Mouse (Mus musculus): ENCODE measurements at regions not wholly inside any gene's neighbourhood (a gene's known extent, or its start where the extent isn't known, plus 50 kb on each side); places are given as distances from the start of the nearest gene placed in this dataset.

DNA sequence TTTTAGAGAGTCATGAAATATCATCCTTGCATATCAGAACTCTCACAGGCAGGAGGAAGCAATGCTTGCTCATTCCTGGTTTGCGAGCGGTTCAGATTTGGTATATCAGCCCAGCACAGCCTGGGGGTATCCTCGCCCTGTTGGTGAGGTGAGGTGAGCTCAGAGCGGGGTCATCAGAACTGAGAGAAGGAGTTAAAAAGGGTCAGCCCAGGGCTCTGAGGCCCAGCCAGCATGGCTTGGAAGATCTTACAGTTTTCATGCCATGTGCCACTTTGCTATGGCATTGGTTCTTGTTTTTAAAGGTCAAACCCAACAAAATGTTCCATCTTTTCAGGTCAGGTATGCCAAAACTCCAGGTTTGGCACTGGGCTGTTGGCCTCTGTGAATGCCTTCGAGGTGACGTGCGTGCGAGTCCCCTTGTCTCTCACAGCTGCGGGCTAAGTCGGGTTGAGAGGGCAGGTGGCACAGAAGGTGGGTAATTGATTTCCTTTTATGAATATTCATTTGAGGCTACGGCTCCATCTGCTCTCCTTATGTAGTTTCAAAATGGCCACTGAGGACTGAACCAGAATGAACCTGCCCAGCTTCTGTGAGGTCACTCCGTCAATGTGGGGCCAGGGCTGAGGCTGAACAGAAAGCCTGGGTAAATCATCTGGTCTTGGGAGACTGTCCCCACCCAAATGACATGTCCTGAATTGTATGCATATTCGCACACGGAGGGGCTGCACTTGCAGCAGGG lies 86.3 kb downstream of the Hhipl2 start:
- DNase-seq (ENCODE audit: low spot score) = no peak

DNA sequence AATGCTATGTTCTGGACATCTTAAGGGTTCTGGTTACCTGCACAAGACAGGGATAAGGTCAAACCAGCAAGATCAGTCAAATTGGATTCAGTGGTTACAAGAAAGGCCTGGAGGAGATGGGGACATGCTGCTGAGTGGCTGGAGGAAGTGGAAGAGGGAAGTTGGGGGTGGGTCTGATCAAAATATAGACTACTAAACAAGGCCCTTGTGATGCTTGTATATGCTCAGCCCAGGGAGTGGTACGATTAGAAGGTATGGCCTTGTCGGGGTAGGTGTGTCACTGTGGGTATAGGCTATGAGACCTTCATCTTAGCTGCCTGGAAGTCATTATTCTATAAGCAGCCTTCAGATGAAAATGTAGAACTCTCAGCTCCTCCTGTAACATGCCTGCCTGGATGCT lies 89.9 kb downstream of the Hhipl2 start:
- no peak for DNase-seq (ENCODE audit: low spot score)

DNA sequence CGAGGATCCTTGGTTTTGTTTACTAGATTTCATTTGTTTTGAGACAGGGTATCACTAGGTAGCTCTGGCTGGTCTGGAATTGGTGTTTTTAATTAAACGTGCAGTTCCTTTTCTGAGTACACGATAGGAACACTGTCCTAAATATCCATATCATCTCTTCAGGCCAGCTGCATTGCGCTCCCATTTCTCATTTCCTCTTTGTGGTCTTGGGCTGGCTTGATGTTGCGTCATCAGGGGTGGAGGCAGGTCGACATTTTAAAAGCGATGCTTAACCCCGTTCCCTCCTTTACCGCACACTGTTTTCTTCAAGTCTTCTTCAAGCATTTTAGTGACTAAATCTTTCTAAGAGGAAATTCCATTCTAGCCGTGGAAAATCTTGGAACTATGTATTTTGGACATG lies 92.7 kb downstream of the Hhipl2 start:
- peak; percentile 17 for DNase-seq (ENCODE audit: low spot score)

DNA sequence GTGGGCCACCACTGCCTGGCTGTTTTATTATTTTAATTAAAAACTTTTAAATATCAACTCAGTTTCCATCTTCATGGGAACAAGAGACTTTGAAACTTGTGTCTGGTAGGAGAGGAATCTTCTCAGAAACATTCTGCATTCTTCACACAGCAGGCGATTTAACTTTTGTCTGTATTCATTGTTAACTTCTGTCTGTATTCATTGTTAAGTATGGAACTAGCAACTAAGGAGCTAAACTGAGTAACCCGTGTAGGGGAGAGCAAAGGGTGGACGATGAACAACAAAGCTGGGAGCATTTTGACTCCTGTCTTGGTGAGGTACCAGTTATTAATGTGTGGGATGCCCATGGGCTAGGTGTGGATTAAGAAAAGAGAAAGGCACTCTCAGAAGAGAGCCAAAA lies 95.9 kb downstream of the Hhipl2 start:
- DNase-seq (ENCODE audit: low spot score) = no peak

DNA sequence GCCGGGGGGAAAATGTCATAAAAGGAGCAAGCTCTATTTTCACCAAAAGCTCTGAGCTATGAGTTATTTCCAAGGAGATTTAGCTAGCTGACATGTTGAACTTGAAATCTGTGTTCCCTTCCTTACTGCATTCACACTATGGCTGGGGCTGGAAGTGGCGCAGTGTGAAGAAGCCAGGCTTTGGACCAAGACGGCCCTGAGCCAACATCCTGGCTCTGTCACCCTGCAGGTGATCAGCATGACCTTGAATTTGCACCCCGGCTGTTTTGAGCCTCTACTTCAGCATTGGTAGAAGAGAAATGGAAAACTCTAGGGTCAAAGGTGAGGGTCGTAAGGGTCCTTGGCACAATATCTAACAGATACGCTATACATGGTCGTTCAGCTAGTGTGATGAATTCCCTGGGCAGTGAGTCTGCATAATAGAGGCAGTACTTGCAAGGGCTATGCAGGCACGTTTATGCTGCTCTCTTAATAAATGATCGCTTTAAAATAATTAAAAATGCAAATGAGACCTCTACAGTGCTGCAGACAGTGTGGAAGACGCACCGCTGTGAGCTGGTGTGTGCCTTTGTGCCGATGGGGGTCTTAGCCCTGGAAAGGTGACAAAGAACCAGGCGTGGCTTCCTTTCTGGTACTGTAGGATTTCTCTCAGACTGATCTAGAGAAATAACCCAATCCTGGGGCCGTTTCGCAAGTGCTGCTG lies 96.4 kb downstream of the Hhipl2 start:
- no peak for DNase-seq (ENCODE audit: low spot score)

DNA sequence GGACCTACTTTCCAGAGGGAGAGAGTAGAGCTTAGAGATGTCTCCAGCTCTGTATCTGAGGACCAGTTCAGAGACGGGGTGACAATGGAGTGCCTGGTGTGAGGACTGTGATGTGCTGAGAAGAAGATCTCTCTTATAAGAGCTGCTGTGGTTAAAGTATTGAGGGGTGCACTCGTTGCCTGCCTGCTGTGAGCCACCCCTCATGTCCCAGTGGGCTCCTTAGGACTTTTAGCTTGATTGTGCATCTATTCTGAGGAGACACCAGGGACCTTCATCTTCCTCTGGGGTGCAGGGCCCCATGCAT lies 96.9 kb downstream of the Hhipl2 start:
- DNase-seq (ENCODE audit: low spot score) = no peak

DNA sequence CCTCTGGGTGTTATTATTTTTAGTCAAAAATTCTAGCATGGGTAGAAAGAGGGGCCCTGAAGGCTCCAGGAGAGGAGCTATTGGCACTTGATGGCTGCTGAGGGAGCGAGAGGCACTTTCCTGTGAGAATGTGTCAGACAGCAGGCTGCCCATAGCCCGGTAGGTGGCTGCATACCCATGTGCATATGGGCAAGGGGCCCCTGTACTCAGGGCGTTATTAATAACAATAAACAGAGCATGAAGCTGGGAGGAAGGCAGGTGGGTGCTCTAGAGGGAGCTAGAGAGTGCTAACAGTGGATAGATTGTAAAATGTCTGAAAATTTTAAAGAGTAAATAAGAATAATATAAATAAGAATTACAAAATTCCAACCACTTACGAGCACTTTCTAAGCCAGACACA lies 98.2 kb downstream of the Hhipl2 start:
- no peak for DNase-seq (ENCODE audit: low spot score)

DNA sequence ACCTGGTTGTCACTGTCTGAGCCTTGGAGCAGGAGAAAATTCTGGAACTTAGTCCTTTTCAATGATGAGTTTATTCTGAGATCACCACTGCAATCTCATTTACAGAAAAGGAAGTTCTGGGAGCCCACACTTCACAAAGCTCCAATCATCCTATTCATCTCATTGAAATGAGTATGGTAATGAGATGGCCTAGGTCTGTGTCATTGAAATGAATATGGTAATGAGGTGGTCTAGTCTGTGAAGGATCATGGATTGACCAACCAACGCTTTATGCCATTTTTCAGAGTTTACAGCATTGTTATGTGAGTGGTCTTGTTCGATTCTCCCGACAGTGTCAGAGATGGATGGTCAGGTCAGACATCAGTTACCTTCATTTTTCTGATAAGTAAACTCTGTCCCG lies 99.2 kb downstream of the Hhipl2 start:
- DNase-seq (ENCODE audit: low spot score) = no peak

DNA sequence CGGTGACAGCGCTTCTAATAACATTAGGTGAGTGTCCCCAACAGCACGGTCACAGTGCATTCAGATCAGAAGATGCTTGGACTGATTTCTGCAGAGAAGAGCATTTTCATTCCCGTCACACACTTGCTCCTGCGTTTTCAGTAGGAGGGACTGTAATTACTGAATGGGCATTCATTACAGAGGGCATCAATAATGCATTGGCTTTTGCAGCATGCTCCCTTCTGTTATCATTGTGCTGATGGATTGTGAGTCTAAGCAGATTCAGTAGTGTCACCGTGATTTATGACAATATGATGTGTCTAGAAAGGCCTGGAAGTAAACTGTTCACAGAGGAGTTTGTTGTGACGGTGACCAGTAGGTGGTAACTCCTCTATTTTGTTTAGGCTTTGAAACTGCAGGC lies 103.6 kb downstream of the Hhipl2 start:
- no peak for DNase-seq (ENCODE audit: low spot score)

DNA sequence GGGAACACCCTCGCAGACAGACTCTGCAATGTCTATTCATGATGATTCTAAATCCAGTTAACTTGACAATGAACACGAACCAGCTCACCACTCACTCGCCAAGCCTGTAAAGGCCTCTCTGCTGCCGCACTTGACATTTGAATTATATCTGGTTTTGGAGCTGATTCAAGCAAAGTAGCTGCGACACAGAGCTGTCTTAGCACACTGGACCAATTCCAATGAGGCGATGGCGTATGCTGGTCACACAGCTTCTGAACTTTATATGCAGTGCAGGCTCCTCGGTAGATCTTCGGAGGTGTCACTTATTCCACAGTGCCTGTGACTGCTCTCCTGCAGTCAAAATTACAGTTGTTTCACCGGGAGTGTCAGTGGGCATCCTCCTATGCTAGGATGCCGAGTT lies 115.4 kb downstream of the Hhipl2 start:
- no peak for DNase-seq (ENCODE audit: low spot score)

DNA sequence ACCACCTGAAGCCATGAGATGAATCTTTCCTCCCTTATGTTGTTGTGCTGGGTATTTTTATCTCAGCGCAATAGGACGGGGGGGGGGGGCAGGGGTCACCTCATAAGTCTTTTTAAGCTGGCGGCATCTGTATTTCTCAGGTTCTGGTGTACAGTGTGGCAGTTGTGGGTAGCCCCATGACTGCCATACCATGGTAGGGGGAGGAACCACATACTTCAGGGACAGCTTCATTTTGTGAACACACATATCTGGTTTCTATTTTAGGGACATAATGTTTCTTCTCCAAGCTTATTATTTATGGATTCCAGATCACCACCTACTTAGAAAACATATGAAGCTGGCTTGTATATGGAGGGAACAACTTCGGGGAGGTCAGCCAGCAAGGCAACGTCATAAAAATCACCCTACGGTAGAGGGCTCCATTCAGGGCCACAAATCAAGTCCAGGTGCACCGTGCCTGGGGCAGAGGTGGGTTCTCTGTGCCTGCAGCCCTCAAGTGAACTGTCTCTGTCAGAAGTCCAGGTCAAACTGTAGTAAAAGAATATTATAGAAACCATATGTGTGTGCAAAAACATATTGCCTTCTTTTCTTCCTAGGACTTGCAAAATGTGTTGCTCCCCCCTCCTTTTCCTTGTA lies 130.9 kb downstream of the Hhipl2 start:
- no peak for DNase-seq (ENCODE audit: low spot score)

DNA sequence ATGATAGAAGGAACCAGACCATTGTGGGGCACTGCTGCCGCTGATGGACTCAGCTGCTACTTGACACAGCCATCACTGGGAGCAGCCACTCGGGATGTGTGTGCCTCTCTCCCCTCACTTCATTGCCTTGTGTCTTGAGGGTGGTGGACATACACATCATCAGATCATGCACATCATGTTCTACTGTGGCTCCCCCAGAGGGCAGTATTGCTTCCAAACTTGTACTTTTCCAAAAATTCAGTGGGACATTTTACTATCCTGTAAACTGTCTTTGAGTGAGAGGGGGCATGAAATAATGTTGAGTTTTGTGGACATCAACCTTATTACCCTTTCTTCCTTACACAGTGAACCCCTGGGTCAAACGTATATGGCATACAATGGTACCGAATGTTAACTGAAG lies 134.6 kb downstream of the Hhipl2 start:
- no peak for DNase-seq (ENCODE audit: low spot score)

DNA sequence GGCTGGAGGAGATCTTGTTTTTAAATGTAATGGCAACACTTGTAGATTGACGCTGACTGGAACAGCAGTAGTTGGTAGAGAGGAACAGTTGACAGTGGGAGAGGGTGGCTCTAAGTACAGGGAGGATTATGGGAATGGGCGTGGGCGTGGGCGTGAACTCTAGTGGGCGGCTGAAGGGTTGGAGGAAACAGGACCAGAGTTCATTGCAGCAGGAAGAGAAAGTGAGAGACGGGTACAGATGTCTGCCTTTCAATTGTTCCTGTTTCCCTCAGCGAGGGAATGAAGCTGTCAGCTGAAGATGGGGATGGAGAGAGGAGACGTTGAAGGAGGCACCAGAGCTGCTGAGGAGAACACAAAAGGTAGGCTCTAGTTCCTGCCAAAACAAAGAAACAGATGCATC lies 135.2 kb downstream of the Hhipl2 start:
- no peak for DNase-seq (ENCODE audit: low spot score)

DNA sequence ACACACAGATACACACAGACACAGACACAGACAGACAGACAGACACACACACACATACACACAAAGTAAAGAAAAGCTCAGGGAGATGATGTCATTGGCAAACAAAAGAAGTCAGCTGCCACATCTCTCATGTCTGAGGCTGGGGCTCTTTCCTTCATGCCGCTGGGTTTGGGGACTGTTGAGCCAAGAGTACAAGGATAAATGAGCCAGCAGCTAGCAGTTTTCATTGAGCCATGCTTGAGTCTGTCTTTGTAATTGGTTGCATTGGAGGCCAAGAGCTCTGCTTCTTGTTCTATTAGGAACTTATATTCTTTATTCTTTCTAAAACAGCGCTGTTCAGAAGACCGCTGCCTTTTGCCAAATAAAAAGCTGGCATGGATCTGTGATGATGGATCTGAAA lies 144.8 kb downstream of the Hhipl2 start:
- DNase-seq (ENCODE audit: low spot score) = no peak

DNA sequence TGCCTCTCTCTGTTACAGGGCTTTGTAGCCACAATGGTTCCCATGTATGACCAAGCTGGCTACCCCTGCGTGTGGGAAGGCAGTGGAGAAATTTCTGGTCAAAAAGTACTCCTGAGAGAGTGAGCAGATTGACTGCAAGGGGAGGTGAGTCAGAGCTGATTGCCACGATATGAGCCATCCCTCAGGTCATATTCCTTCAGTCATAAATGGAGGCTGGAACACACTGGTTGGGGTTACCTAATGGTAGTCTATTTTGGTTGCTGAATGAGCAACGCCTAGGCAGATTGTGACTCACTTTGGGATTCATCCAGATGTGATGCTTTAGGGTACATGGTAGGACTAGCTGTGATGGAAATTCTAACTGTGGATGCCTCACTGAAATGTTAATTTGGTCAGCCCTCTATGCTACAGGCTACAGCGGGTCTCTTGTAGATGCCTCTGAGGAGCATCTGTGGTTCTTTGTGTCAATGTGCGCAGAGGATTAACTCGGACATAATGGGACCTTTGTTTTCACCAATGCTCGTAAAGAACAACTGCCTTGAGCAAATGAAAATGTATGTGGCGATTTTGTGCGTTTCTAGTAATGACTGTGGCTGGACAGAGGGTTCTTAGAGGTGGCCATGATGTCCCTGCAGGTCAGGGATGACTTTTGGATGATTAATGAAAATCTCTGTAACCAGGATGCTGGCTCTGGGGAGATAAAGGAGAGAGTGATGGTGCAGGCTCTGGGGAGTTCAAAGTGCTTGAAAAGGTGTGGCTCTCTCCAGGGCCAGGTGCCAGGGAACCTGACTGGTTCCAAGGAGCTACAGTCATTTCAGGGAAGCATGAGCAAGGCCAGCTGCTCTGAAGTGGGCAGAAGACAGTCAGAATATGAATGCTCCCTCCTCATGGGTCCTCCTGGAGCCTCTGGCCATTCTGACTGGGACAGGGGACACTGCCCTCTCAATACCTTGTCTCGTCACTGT lies 155.9 kb downstream of the Hhipl2 start:
- DNase-seq (ENCODE audit: low spot score) = peak; percentile 2

DNA sequence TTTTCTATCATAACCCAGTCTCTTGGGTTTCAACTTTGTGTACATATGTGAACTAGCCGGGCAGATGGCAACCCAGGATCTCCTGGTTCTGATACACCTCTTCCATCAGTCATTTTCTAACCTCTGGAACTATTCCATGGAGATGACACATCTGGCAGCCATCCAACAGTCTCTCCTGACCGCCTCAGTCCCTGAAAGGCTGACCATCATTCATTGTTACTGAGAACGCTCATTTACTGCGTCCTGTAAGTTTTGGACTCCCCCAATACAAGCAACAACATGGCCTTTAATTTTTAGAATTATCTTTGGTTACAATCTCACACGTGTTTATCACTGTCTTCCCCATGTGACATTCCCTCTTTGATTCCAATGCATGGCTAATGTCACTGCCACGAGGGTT lies 166.8 kb downstream of the Hhipl2 start:
- DNase-seq (ENCODE audit: low spot score) = no peak

DNA sequence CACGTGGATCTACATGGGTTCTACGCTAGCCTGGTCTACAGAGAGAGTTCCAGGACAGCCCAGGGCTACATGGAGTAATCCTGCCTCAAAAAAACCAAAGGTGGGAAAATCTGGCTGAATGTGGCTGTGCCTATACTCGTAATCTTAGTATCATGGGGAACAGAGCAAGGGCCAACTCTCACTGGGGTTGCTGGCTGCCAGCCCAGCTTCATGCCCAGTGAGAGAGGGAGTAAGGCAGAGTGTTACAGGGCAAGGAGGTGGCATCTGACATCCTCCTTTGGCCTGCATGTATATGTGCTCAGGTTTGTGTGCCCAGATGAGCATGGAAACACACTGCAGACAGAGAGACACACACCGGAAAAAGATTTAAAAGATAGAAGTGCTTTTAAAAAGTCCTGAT lies 168.4 kb downstream of the Hhipl2 start:
- DNase-seq (ENCODE audit: low spot score) = no peak

DNA sequence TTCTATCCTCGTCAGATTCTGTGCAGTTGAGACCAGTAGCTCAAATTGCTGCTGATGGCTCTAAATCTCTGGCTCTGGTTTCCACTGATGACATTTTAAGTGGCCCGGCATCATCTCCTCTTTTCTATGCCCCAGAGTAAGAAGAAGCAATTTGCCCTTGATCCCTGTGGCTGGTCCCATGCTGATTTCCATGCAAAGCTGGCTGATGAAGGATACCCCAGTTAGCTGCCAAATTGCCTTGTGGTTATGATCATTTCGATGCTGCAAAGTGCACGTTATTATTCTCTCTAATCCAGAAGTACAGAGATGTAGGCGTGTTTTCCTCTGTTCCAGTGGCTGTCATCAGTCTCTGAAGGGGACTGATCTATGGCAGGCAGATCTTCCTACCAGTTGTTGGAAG lies 177.3 kb downstream of the Hhipl2 start:
- no peak for DNase-seq (ENCODE audit: low spot score)

DNA sequence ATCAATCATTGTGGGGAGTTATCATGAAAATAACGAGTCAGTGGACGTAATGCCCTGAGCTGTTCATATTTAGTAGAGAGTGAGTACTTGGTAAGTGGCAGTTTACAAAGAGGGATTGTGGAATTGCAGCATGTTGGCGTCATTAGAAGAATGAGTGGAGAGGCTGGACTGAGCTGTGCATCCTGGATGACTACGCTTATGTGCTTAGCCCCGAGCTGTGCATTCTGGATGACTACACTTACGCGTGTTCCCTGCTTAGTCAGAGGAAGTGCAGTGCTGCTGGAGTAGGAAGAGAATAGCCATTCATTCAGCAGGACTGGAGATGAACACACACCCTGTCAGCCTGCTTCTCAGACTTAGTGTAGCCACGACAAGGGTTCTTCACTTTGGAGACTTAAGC lies 182.5 kb downstream of the Hhipl2 start:
- DNase-seq (ENCODE audit: low spot score) = no peak

DNA sequence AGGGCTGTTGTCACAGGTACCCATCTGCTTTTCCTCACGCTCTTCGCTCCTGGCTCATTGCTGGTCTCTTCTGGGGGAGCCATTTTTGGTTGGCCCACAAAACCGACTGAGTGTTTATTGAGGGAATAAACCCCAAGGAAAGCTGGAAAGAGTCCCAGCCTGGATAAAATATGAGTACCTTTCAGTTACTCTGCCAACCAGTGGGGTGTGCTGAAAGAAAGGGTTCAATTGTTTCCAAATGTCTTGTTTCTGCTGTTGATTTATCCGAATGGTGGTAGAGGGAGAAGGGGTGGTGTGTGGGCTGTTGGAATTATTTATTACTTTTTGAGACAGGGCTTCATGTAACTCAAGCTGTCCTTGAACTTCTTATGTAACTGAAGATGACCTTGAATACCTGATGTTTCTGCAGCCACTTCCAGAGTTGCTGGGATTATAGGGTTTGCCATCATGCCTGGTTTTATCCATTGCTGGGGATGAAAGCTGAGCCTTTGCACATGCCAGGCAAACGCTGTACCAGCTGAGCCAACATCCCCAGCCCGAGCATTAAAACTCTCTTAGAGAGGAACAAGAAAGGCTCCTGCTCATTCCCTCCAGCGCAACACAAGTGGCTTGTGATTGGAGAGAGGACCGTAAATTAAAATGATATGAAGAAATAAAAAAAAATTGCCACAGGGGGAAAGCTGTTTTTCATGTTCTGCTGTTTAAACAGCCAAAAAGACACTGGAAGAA lies 194.1 kb downstream of the Hhipl2 start:
- DNase-seq (ENCODE audit: low spot score) = no peak

DNA sequence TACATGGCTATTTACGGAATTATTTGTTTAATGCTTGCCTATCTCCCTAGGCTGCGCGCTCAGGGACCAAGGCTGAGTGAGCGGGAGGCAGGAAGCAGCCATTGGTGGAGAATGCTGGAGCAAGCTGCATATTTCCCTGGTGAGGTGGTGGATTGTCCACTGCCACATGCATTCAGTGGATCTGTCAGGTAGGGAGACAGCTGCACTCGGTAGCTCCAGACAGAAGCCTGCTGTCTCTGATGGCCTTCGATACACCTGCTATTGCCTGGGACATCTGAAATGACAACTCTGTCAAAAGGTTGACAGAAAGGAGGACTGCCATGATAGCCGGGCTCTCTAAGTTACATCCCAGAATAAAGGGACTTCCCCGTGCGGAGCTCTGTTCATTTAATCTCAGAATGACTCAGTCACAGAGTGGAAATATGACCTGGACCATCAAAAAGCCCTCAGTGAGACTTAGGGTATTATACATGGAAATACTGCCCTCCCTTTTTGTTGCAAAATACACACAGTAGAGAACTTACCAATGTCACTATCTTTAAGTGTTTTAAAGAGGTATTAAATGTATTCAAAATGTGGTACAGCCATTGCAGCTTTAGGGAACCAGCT lies 201.5 kb downstream of the Hhipl2 start:
- no peak for DNase-seq (ENCODE audit: low spot score)
